Mouse (Mus musculus): ENCODE measurements around the gene Gm49378.
A peak's percentile ranks its signal among the peaks of the same experiment; 100 is the strongest.

Gm49378 gene

GRCm38 (mm10) chr14:55590748-55591330 lies 46.9 kb downstream of the Gm49378 start, which contains the start of gene Psme2:
Gene Psme2 (minus strand): TSS chr14:55591113.
- DNase-seq (ENCODE audit: low read depth, low spot score), result peak; percentile 78

- no peak for DNase-seq (ENCODE audit: low read depth, low spot score)
Observed at GRCm38 (mm10) chr14:55589771-55590448, 47.8 kb downstream of the Gm49378 start.

- no peak for DNase-seq (ENCODE audit: low read depth, low spot score)
Observed at GRCm38 (mm10) chr14:55589271-55589670, 48.4 kb downstream of the Gm49378 start.

GRCm38 (mm10) chr14:55586149-55586548 lies 51.5 kb downstream of the Gm49378 start:
- no peak for DNase-seq (ENCODE audit: low read depth, low spot score)

- DNase-seq (ENCODE audit: low read depth, low spot score), result no peak
Observed at GRCm38 (mm10) chr14:55585566-55585960, 52.1 kb downstream of the Gm49378 start.

GRCm38 (mm10) chr14:55584702-55585565 lies 52.8 kb downstream of the Gm49378 start, which contains the start of gene Emc9:
Gene Emc9 (minus strand): TSS chr14:55585302.
- DNase-seq (ENCODE audit: low read depth, low spot score), result no peak

GRCm38 (mm10) chr14:55584303-55584701 lies 53.4 kb downstream of the Gm49378 start:
- DNase-seq (ENCODE audit: low read depth, low spot score), result no peak

- DNase-seq (ENCODE audit: low read depth, low spot score), result no peak
Observed at GRCm38 (mm10) chr14:55581981-55582681, 55.6 kb downstream of the Gm49378 start.

- no peak for DNase-seq (ENCODE audit: low read depth, low spot score)
Observed at GRCm38 (mm10) chr14:55580731-55581130, 57.0 kb downstream of the Gm49378 start.

- DNase-seq (ENCODE audit: low read depth, low spot score), result no peak
Observed at GRCm38 (mm10) chr14:55579511-55580496, 57.9 kb downstream of the Gm49378 start.

All from retina, postnatal 7 days (tissue).